Mouse (Mus musculus) hindbrain, embryonic 13.5 days (tissue): ENCODE measurements at regions not wholly inside any gene's neighbourhood (a gene's known extent, or its start where the extent isn't known, plus 50 kb on each side); places are given as distances from the start of the nearest gene placed in this dataset.
A peak's percentile ranks its signal among the peaks of the same experiment; 100 is the strongest.

Experiments
- ATAC-seq: fragments of 200-750 bp; cut with Nextera tagmentation; 2 replicates; pipeline ENCODE4 v1.8.0; 2017; ENCODE audit warnings: moderate TSS enrichment; ENCODE audit not compliant: low FRiP score
- H3K27ac ChIP-seq: fragments of 300-500 bp; sonication (generic); 2 replicates; pipeline ENCODE4 v1.5.1; 2015; ENCODE audit warnings: inconsistent platforms, mild to moderate bottlenecking, moderate library complexity
- H3K27me3 ChIP-seq: fragments of 300-500 bp; sonication (generic); 2 replicates; pipeline ENCODE4 v1.6.1; 2015; ENCODE audit warnings: mild to moderate bottlenecking, inconsistent platforms
- H3K36me3 ChIP-seq: fragments of 300-500 bp; sonication (generic); 2 replicates; pipeline ENCODE4 v1.6.1; 2015; ENCODE audit warnings: mild to moderate bottlenecking, inconsistent platforms
- H3K4me1 ChIP-seq: fragments of 300-500 bp; sonication (generic); replicated peaks from 2 replicates; pipeline ENCODE4 v1.6.1; 2015; ENCODE audit warnings: inconsistent platforms
- H3K4me2 ChIP-seq: fragments of 300-500 bp; sonication (generic); 2 replicates; pipeline ENCODE4 v1.6.1; 2015; ENCODE audit warnings: inconsistent platforms, mild to moderate bottlenecking, moderate library complexity
- H3K4me3 ChIP-seq: fragments of 300-500 bp; sonication (generic); 2 replicates; pipeline ENCODE4 v1.5.1; 2015; ENCODE audit warnings: mild to moderate bottlenecking, inconsistent platforms
- H3K9ac ChIP-seq: fragments of 300-500 bp; sonication (generic); 2 replicates; pipeline ENCODE4 v1.6.1; 2015; ENCODE audit warnings: mild to moderate bottlenecking, inconsistent platforms
- H3K9me3 ChIP-seq: fragments of 300-500 bp; sonication (generic); 2 replicates; pipeline ENCODE4 v1.6.1; 2016; ENCODE audit warnings: inconsistent platforms
- WGBS: fragments of 180-500 bp; shearing (Covaris S2); methylation state at CpG from one replicate; pipeline ENCODE4 v1.1.7; 2015; 5-methylcytosine and 5-hydroxymethylcytosine counted together

DNA sequence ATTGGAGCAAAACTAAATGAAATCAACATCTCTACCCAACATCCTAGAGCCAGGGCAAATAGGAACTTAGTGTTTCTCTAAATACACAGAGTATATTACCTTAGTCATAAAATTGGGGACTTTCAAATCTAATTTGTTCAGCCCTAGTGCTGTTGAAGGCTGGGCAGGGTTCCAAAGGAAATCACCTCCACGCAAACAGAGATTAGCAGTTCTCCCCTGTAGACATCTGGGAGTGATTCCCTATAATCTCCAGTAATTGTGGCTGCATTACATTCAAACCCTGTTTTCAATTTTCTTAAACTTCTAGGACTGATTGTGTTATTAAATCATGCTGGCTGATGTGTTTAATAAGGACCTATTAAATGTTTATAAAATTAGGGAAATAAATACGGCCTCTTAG is 519.7 kb downstream of the Ebf1 start:
- WGBS: 83% methylated on average over 2 of the region's 2 CpGs
- no peaks in the 10 kb centered on the region for H3K9me3 ChIP-seq
- ATAC-seq: no peak

DNA sequence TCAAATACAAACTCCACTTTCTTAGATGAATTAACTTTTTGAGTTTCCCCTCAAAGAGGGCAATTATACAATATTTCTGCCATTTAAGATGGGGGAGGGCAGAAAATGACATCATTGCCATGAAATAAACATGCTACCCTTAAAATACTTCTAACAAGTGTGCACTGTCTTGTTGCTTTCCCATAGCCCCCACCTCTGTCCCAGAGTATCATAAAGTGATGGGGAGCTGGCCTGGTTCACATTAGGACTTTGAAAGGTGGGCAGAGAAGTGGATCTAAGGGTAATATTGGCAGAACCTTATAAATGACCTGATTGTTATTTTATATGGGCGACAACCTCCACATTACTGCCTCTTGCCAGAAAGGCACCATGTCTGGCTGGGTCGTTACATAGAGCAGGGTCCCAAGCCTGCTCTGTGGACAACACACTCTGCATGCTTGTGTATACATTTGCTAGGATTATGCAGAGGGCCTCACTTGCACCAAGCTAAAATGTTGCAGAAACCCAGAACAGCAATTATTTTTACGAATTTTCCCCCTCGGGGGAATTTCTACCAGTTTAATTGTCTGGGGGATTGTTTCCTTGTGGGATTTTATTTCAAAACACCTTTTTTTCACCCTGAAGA is 521.3 kb downstream of the Ebf1 start:
- Histone ChIP-seq H3K9me3 (no peaks in the 10 kb centered on the region), H3K4me1 (no peaks in the 10 kb centered on the region; the same call in 1 of the 2 replicates), H3K27ac (no peak overlapping the region), H3K27me3 (no peaks in the 10 kb centered on the region), H3K36me3 (no peaks in the 10 kb centered on the region), H3K4me2 (no peak overlapping the region), H3K4me3 (no peak overlapping the region), H3K9ac (no peak overlapping the region)
- no peak for ATAC-seq
- WGBS: 85% methylated on average over 4 of the region's 4 CpGs

More for the DNA sequence above, 519.7 kb downstream of the Ebf1 start:
- Histone ChIP-seq H3K4me3 (no peak overlapping the region), H3K9ac (no peak overlapping the region), H3K36me3 (no peaks in the 10 kb centered on the region), H3K27ac (no peak overlapping the region), H3K4me1 (no peaks in the 10 kb centered on the region; the same call in 1 of the 2 replicates), H3K27me3 (no peaks in the 10 kb centered on the region), H3K4me2 (no peak overlapping the region)

DNA sequence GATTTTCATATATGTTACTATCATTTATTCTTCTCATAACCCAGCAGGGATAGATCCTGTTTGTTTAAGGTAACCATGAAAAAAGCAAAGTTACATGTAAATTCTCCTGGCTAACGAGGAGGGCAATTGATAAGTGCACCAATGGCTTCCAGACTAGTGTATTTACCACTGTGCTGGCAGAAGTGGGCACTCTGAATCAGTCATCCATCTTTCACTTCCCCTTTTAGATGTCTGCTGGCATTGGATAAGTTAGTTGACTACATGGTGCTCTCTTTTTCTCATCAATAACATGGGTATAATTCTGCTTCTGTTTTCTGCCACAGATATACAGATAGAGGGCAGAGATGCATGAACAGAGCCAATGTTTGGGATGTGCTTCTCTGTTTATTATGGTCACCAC is 523.4 kb downstream of the Ebf1 start:
- no peak for ATAC-seq
- Histone ChIP-seq H3K9me3 (no peaks in the 10 kb centered on the region), H3K27me3 (no peaks in the 10 kb centered on the region), H3K4me1 (no peaks in the 10 kb centered on the region; the same call in 1 of the 2 replicates), H3K4me3 (no peak overlapping the region), H3K36me3 (no peaks in the 10 kb centered on the region), H3K4me2 (no peak overlapping the region), H3K27ac (no peak overlapping the region), H3K9ac (no peak overlapping the region)
- WGBS: 90% methylated on average over 1 of the region's 1 CpGs

DNA sequence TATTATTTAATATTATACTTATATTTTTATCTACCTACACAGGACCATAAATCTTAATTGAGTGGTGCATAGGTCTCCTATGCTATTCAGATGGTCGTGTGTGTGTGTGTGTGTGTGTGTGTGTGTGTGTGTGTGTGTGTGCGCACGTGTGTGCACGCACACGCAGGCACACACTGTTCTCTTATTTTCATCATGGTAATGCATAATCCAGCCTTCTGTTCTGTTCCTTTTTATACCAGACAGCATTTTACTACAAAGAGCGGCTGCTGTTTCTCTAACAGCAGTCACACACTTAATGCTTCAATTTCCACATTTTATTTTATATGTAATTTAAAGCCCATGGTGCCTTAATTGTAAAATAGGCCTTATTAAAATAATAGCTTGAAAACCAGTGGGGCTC is 537.0 kb downstream of the Ebf1 start:
- no peaks in the 10 kb centered on the region for H3K36me3 ChIP-seq
- peak overlapping the region; percentile 82 for H3K27ac ChIP-seq
- H3K4me2 ChIP-seq: peak overlapping the region; percentile 14; the same call in 1 of the 2 replicates
- peaks cover 9% of the 10 kb centered on the region for H3K4me1 ChIP-seq
- no peaks in the 10 kb centered on the region for H3K27me3 ChIP-seq
- ATAC-seq: peak; percentile 21; the same call in 1 of the 2 replicates
- H3K9me3 ChIP-seq: no peaks in the 10 kb centered on the region
- 64% methylated on average over 6 of the region's 6 CpGs for WGBS
- H3K9ac ChIP-seq: no peak overlapping the region
- H3K4me3 ChIP-seq: no peak overlapping the region

DNA sequence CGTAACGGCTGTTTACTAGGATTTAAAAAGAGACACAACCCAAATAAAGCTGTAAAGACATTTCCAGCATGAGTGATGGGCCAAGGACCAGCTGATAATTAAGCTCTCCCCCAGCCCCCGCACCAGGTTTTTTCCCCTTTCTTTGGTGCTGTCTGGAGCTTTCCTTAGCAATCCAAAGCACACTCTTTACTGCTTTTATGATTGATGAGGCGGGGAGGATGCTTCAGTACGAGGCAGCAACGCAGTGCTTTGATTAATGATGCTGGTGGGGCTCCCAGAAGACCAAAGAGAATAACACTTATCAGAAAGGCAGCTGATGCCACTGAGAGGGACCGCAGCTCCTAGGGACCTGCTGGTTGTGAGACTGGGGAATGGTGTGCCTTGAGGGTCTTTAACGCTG is 537.4 kb downstream of the Ebf1 start:
- H3K4me1 ChIP-seq: peaks cover 9% of the 10 kb centered on the region
- H3K9ac ChIP-seq: no peak overlapping the region
- no peaks in the 10 kb centered on the region for H3K9me3 ChIP-seq
- WGBS: 18% methylated on average over 8 of the region's 8 CpGs
- H3K4me2 ChIP-seq: peak overlapping the region; percentile 14; the same call in 1 of the 2 replicates
- peak overlapping the region; percentile 82 for H3K27ac ChIP-seq
- no peaks in the 10 kb centered on the region for H3K36me3 ChIP-seq
- peak; percentile 74 for ATAC-seq
- H3K4me3 ChIP-seq: no peak overlapping the region
- no peaks in the 10 kb centered on the region for H3K27me3 ChIP-seq

DNA sequence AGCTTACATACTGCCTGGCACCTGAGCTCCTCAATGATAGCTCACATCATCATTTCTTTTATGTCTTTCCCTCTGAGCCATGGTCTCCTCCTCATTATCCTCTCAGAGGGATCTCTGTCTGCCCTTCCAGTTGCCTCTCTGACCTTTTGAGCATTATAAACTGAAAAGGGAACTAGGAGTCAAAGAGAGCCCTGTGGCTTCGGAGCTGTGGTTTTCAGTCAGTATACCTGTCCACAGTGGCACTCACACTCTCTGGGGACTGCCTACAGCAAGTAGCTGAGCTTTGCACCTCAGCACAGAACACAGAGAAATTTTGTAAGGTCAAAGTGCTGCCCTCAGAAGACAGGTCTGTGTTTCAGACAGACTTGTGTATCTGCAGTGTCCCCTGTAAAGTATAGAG is 538.7 kb downstream of the Ebf1 start:
- Histone ChIP-seq H3K4me2 (no peak overlapping the region), H3K27ac (no peak overlapping the region), H3K4me3 (no peak overlapping the region), H3K4me1 (peaks cover 9% of the 10 kb centered on the region), H3K9me3 (no peaks in the 10 kb centered on the region), H3K9ac (no peak overlapping the region), H3K36me3 (no peaks in the 10 kb centered on the region), H3K27me3 (no peaks in the 10 kb centered on the region)
- ATAC-seq: no peak
- WGBS: 73% methylated on average over 1 of the region's 1 CpGs

DNA sequence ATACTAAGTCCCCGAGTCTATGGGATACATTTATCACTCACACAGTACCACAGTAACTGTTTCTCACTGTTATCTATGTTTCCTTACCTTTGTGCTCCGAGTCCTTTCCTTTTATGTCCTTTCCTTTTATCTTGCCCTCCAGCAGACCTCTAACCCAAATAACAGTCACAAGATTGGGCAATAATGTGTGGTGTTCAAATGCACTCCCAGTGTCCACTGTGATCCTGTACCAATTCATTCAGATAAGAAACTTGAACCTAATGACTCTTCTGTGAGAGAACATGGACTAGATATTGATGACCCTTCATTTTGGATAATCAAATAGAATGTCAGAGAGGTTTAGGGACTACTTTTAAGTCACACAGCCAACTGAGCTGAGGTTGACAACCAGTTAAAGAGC is 541.2 kb downstream of the Ebf1 start:
- Histone ChIP-seq H3K4me1 (peaks cover 9% of the 10 kb centered on the region), H3K4me3 (no peak overlapping the region), H3K4me2 (no peak overlapping the region), H3K9me3 (no peaks in the 10 kb centered on the region), H3K27ac (no peak overlapping the region), H3K9ac (no peak overlapping the region), H3K36me3 (no peaks in the 10 kb centered on the region), H3K27me3 (no peaks in the 10 kb centered on the region)
- no peak for ATAC-seq
- 84% methylated on average over 2 of the region's 2 CpGs for WGBS

DNA sequence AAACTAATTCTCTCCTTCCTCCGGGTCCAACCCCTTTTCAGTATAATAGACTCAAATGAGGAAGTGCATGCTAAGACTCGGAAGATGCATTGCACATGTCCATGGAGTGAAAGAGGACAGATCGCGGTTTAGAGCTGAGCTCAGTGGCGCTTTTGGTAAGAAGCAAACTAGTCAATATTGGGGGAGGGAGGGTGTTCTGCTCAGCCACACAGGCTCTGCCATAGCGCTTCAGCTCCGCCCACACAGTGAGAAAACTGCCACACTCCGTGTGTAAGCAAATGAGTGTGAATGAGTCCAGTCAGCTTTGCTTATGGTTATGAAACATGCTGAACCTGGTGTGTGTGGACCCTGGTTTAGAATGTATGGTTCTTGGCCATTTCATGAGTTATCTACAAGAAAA is 543.8 kb downstream of the Ebf1 start:
- Histone ChIP-seq H3K4me2 (no peak overlapping the region), H3K27ac (no peak overlapping the region), H3K9ac (no peak overlapping the region), H3K4me3 (no peak overlapping the region), H3K36me3 (no peaks in the 10 kb centered on the region), H3K27me3 (no peaks in the 10 kb centered on the region), H3K4me1 (no peaks in the 10 kb centered on the region), H3K9me3 (no peaks in the 10 kb centered on the region)
- 88% methylated on average over 8 of the region's 8 CpGs for WGBS
- ATAC-seq: no peak

DNA sequence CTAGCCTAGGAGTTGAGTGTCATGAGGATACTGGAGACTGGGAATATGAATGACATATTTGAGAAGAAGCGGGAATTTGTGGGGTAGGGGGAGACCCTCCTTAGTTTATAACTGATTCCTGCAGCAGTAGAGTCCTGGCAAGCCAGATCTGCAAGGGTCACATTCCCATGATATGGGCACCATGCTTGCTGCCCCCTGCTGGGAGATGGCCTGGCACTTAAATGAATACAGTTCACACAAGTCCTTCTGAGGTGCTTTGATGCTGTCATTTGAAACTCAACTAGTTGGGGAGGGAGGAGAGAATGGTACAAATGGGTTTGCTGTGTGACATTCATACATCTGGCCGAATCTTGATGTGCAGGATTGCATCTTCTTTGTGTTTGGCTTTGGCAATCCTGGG is 556.4 kb downstream of the Ebf1 start:
- H3K27me3 ChIP-seq: no peaks in the 10 kb centered on the region
- ATAC-seq: no peak
- H3K4me2 ChIP-seq: no peak overlapping the region
- H3K9me3 ChIP-seq: no peaks in the 10 kb centered on the region
- WGBS: 94% methylated on average over 2 of the region's 2 CpGs
- H3K4me3 ChIP-seq: no peak overlapping the region
- H3K9ac ChIP-seq: no peak overlapping the region
- no peaks in the 10 kb centered on the region for H3K36me3 ChIP-seq
- no peak overlapping the region for H3K27ac ChIP-seq
- H3K4me1 ChIP-seq: no peaks in the 10 kb centered on the region

DNA sequence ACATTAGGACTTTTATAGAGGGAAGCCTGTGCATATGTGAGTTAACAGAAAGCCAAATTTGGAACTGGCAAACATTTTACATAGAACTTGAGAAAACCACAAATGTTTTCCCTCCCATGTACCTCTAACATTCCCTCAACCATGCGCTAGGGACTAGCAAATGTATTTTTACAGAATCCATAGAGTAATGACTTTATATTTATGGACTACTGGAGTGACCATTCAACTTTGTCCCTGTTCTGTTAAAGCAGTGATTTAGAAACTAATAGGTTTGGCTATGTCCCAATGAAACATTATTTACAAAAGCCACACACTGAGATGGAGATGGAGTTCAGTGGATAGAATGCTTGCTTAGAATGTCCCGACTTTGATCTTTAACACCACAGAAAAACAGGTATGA is 557.0 kb downstream of the Ebf1 start:
- no peak overlapping the region for H3K9ac ChIP-seq
- no peaks in the 10 kb centered on the region for H3K36me3 ChIP-seq
- no peak overlapping the region for H3K4me2 ChIP-seq
- no peak for ATAC-seq
- no peaks in the 10 kb centered on the region for H3K9me3 ChIP-seq
- 82% methylated on average over 2 of the region's 2 CpGs for WGBS
- H3K4me1 ChIP-seq: no peaks in the 10 kb centered on the region
- H3K27ac ChIP-seq: no peak overlapping the region
- no peak overlapping the region for H3K4me3 ChIP-seq
- H3K27me3 ChIP-seq: no peaks in the 10 kb centered on the region

DNA sequence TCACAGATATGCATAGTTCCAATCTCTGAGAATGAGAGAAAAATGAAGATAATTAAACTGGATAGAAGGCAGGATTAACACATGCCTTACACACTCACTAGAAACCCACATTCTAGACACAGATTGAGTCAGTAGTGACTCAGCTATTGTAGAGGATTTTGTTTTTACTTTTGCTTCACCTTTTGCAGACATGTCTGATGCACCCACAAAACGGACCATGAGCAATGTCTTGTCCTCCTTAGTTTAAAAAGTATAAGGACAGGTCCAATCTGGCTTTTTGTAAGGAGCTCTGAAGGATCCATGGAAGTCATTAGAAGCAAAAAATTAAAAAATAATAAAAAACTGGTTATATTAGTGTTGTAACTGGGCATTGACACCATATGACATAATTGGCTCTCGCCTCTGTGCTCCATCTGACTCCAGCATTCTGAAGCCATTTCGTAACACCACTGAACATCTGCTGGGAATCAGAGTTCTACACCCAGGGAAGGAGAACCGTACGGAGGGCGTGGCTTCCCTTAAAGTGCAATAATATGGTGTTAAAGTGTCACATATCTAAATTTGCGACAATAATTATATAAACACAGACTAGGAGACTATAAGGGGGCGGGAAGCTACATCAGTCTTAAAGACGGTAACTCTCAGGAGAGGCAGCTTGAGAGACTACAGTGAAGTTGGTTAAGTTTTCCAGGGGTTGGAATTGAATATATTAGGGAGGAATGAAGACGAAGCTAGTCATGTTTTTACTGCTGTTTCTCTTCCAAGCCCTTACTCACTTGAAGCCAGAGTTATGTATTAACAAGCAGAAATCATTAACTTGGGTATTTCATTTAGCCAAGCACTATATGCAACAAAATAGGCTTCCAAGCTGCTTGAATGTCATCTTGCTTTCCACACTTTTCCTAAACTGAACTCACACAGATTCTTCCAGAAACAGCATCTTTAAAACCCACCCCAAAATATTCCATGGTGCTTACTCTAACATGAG is 558.0 kb downstream of the Ebf1 start:
- 90% methylated on average over 10 of the region's 10 CpGs for WGBS
- no peak for ATAC-seq
- H3K4me2 ChIP-seq: no peak overlapping the region
- H3K4me3 ChIP-seq: no peak overlapping the region
- no peaks in the 10 kb centered on the region for H3K9me3 ChIP-seq
- no peaks in the 10 kb centered on the region for H3K4me1 ChIP-seq
- H3K36me3 ChIP-seq: no peaks in the 10 kb centered on the region
- no peak overlapping the region for H3K27ac ChIP-seq
- H3K9ac ChIP-seq: no peak overlapping the region
- no peaks in the 10 kb centered on the region for H3K27me3 ChIP-seq

DNA sequence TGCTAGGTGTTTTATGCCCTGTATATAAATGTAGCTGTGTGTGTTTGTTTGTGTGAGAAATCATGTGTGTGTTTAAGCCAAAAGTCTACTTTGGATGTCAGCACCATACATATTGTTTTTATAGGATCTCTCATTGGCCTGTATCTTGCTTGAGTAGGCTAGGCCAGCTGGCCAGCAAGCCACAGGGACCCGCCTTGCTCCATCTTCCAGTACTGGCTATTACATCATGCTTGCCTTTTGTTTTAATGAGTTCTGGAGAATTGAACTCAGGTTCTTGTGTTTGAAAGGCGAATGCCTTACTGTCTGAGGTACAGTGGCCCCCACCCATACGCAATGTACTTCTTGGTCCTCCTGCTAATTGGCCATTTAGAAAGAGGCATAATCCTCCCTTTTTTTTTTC is 559.9 kb downstream of the Ebf1 start:
- Histone ChIP-seq H3K9ac (no peak overlapping the region), H3K27me3 (no peaks in the 10 kb centered on the region), H3K4me3 (no peak overlapping the region), H3K4me2 (no peak overlapping the region), H3K27ac (no peak overlapping the region), H3K9me3 (no peaks in the 10 kb centered on the region), H3K4me1 (no peaks in the 10 kb centered on the region), H3K36me3 (no peaks in the 10 kb centered on the region)
- 96% methylated on average over 3 of the region's 3 CpGs for WGBS
- no peak for ATAC-seq

DNA sequence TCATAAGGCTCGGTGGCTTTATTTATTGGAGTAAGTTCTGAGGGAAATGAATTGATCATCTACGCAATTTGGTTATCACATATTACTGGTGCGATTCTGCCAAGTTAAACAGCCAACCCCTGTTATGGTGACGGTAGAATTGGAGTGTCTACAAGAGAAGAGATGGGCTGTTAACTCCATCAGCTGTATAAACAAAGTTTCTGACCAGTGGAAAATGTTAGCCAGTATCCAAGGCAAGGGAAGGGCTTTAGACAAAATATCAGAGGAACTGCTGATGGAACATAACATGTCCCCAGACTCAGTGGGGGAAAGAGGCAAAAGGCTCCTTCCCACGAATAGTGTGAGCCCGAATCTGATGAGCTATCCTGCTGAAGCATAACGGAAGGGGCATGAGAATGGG is 560.9 kb downstream of the Ebf1 start:
- H3K27ac ChIP-seq: no peak overlapping the region
- H3K27me3 ChIP-seq: no peaks in the 10 kb centered on the region
- H3K9ac ChIP-seq: no peak overlapping the region
- WGBS: 89% methylated on average over 7 of the region's 7 CpGs
- no peak for ATAC-seq
- no peaks in the 10 kb centered on the region for H3K36me3 ChIP-seq
- no peaks in the 10 kb centered on the region for H3K4me1 ChIP-seq
- H3K4me2 ChIP-seq: no peak overlapping the region
- H3K9me3 ChIP-seq: no peaks in the 10 kb centered on the region
- no peak overlapping the region for H3K4me3 ChIP-seq
